Mouse (Mus musculus) midbrain, embryonic 14.5 days (tissue): ENCODE data around the gene Ttl. TPM values are rescaled to one million over a fixed set of nuclear protein-coding genes. Genes with fewer than 3 reads are reported as not detected.

Experiments
- ATAC-seq: fragments of 200-750 bp; cut with Nextera tagmentation; 2 replicates; pipeline ENCODE4 v1.8.0; 2017; ENCODE audit warnings: moderate number of reproducible peaks, moderate library complexity; ENCODE audit not compliant: low FRiP score, low TSS enrichment
- DNase-seq: peaks from one replicate; pipeline ENCODE4 v3.0.0-alpha.2; 2015
- H3K27ac ChIP-seq: fragments of 300-500 bp; sonication (generic); replicated peaks from 2 replicates; pipeline ENCODE4 v1.5.1; 2014; ENCODE audit warnings: mild to moderate bottlenecking, low read depth, low read length, moderate library complexity
- H3K27me3 ChIP-seq: fragments of 300-500 bp; sonication (generic); 2 replicates; pipeline ENCODE4 v1.6.1; 2014; ENCODE audit warnings: low read length, control low read depth, mixed read lengths; ENCODE audit not compliant: control insufficient read depth, insufficient read depth
- H3K36me3 ChIP-seq: fragments of 300-500 bp; sonication (generic); 2 replicates; pipeline ENCODE4 v1.6.1; 2014; ENCODE audit warnings: low read length, control low read depth; ENCODE audit not compliant: control insufficient read depth, insufficient read depth
- H3K4me1 ChIP-seq: fragments of 300-500 bp; sonication (generic); 2 replicates; pipeline ENCODE4 v1.6.1; 2014; ENCODE audit warnings: mild to moderate bottlenecking, antibody characterized with exemption, low read length, control low read depth; ENCODE audit not compliant: control insufficient read depth, insufficient read depth
- H3K4me2 ChIP-seq: fragments of 300-500 bp; sonication (generic); 2 replicates; pipeline ENCODE4 v1.6.1; 2014; ENCODE audit warnings: mild to moderate bottlenecking, low read length, moderate library complexity
- H3K4me3 ChIP-seq: fragments of 300-500 bp; sonication (generic); replicated peaks from 2 replicates; pipeline ENCODE4 v1.5.1; 2014; ENCODE audit warnings: low read depth, low read length
- H3K9ac ChIP-seq: fragments of 300-500 bp; sonication (generic); replicated peaks from 2 replicates; pipeline ENCODE4 v1.6.1; 2014; ENCODE audit warnings: mild to moderate bottlenecking, low read length, moderate library complexity
- H3K9me3 ChIP-seq: fragments of 300-500 bp; sonication (generic); 2 replicates; pipeline ENCODE4 v1.6.1; 2016; ENCODE audit warnings: low read length, control low read depth, mixed read lengths; ENCODE audit not compliant: control insufficient read depth
- WGBS: fragments of 180-500 bp; shearing (Covaris S2); extraction: QIAGEN DNeasy Blood & Tissue Kit; methylation state at CpG from one replicate; pipeline ENCODE4 v1.1.7; 2014; 5-methylcytosine and 5-hydroxymethylcytosine counted together
- polyA plus RNA-seq: library from polyadenylated mRNA; unstranded; fragments of >200 nt; fragmentation: Nextera tagmentation; extraction: Ambion mirVana; gene quantifications from 2 replicates; pipeline ENCODE4 v1.2.1, GENCODE M21; 2014

Gene Ttl
- polyA plus RNA-seq, 1 experiment from 2014 or later: 28.5 TPM

GRCm38 (mm10) chr2:129046846-129047196 is 18.9 kb upstream of the Ttl start:
- Histone ChIP-seq H3K9me3 (no peaks in the 10 kb centered on the region), H3K27me3 (no peaks in the 10 kb centered on the region), H3K27ac (no peak overlapping the region), H3K9ac (no peak overlapping the region), H3K4me2 (no peak overlapping the region), H3K36me3 (no peaks in the 10 kb centered on the region), H3K4me3 (no peak overlapping the region), H3K4me1 (no peaks in the 10 kb centered on the region)
- no peak for ATAC-seq
- WGBS: 86% methylated on average over 4 of the region's 4 CpGs
- DNase-seq: no peak

- 83% methylated on average over 8 of the region's 8 CpGs for WGBS
- Histone ChIP-seq H3K9ac (no peak within 1 kb of the TSS), H3K4me1 (no peaks in the 10 kb centered on the region), H3K27ac (no peak within 1 kb of the TSS), H3K27me3 (no peaks in the 10 kb centered on the region), H3K36me3 (no peaks in the 10 kb centered on the region), H3K4me3 (no peak within 1 kb of the TSS), H3K4me2 (no peak within 1 kb of the TSS), H3K9me3 (no peaks in the 10 kb centered on the region)
- DNase-seq (no peak), ATAC-seq (no peak)
Measured at GRCm38 (mm10) chr2:129047811-129048210, 17.9 kb upstream of the Ttl start, which contains the start of gene Vinac1. Gene Vinac1, minus strand, starts transcription at chr2:129048172.

- H3K4me3 ChIP-seq: no peak overlapping the region
Measured at GRCm38 (mm10) chr2:129052451-129052983, 13.2 kb upstream of the Ttl start.

GRCm38 (mm10) chr2:129055741-129056140 is 10.0 kb upstream of the Ttl start:
- Histone ChIP-seq H3K9me3 (no peaks in the 10 kb centered on the region), H3K27ac (no peak overlapping the region), H3K36me3 (no peaks in the 10 kb centered on the region), H3K27me3 (no peaks in the 10 kb centered on the region), H3K9ac (no peak overlapping the region), H3K4me3 (no peak overlapping the region), H3K4me1 (no peaks in the 10 kb centered on the region), H3K4me2 (no peak overlapping the region)
- DNase-seq (no peak), ATAC-seq (no peak)
- 95% methylated on average over 6 of the region's 6 CpGs for WGBS

More at GRCm38 (mm10) chr2:129052451-129052983, 13.2 kb upstream of the Ttl start:
- DNase-seq: no peak
- Histone ChIP-seq H3K4me2 (no peak overlapping the region), H3K9me3 (no peaks in the 10 kb centered on the region), H3K36me3 (no peaks in the 10 kb centered on the region), H3K27ac (no peak overlapping the region), H3K9ac (no peak overlapping the region), H3K27me3 (no peaks in the 10 kb centered on the region), H3K4me1 (no peaks in the 10 kb centered on the region)
- ATAC-seq: no peak
- 81% methylated on average over 4 of the region's 4 CpGs for WGBS

GRCm38 (mm10) chr2:129056597-129056996 is 9.1 kb upstream of the Ttl start:
- Histone ChIP-seq H3K4me3 (no peak overlapping the region), H3K9me3 (no peaks in the 10 kb centered on the region), H3K36me3 (no peaks in the 10 kb centered on the region), H3K4me2 (no peak overlapping the region), H3K4me1 (no peaks in the 10 kb centered on the region), H3K27me3 (no peaks in the 10 kb centered on the region), H3K9ac (no peak overlapping the region), H3K27ac (no peak overlapping the region)
- 41% methylated on average over 9 of the region's 9 CpGs for WGBS
- peak; percentile 26 for DNase-seq
- no peak for ATAC-seq

GRCm38 (mm10) chr2:129057256-129057655 is 8.5 kb upstream of the Ttl start:
- Histone ChIP-seq H3K27ac (no peak overlapping the region), H3K4me2 (no peak overlapping the region), H3K4me1 (no peaks in the 10 kb centered on the region), H3K9ac (no peak overlapping the region), H3K9me3 (no peaks in the 10 kb centered on the region), H3K36me3 (no peaks in the 10 kb centered on the region), H3K27me3 (no peaks in the 10 kb centered on the region), H3K4me3 (no peak overlapping the region)
- ATAC-seq (no peak), DNase-seq (no peak)
- 97% methylated on average over 8 of the region's 8 CpGs for WGBS

- Histone ChIP-seq H3K9ac (no peak overlapping the region), H3K4me2 (no peak overlapping the region), H3K4me1 (no peaks in the 10 kb centered on the region), H3K9me3 (no peaks in the 10 kb centered on the region), H3K27me3 (no peaks in the 10 kb centered on the region), H3K36me3 (no peaks in the 10 kb centered on the region), H3K4me3 (no peak overlapping the region), H3K27ac (no peak overlapping the region)
- ATAC-seq: no peak
- 95% methylated on average over 6 of the region's 6 CpGs for WGBS
- no peak for DNase-seq
Measured at GRCm38 (mm10) chr2:129057920-129058361, 7.8 kb upstream of the Ttl start.

GRCm38 (mm10) chr2:129061456-129062059 is 4.2 kb upstream of the Ttl start:
- no peaks in the 10 kb centered on the region for H3K9me3 ChIP-seq
- DNase-seq (no peak), ATAC-seq (no peak)
- no peak overlapping the region for H3K4me2 ChIP-seq
- no peak overlapping the region for H3K27ac ChIP-seq
- 80% methylated on average over 10 of the region's 10 CpGs for WGBS
- no peaks in the 10 kb centered on the region for H3K27me3 ChIP-seq
- H3K36me3 ChIP-seq: no peaks in the 10 kb centered on the region
- no peak overlapping the region for H3K9ac ChIP-seq
- no peaks in the 10 kb centered on the region; the same call in 1 of the 2 replicates for H3K4me1 ChIP-seq
- H3K4me3 ChIP-seq: no peak overlapping the region

GRCm38 (mm10) chr2:129066326-129066725 is 584 bp downstream of the Ttl start:
- Histone ChIP-seq H3K4me1 (peaks cover 15% of the 10 kb centered on the region), H3K27me3 (no peaks in the 10 kb centered on the region), H3K4me3 (peak overlapping the region; percentile 90), H3K27ac (peak overlapping the region; percentile 81), H3K4me2 (peak overlapping the region; percentile 75), H3K9me3 (no peaks in the 10 kb centered on the region), H3K36me3 (peaks cover 5% of the 10 kb centered on the region; the same call in 1 of the 2 replicates), H3K9ac (peak overlapping the region; percentile 84)
- ATAC-seq (peak; percentile 69), DNase-seq (peak; percentile 75)
- under 1% methylated on average over 20 of the region's 20 CpGs for WGBS
